Mouse (Mus musculus) limb, embryonic 14.5 days (tissue): ENCODE measurements around the gene Hoxa5. TPM values are rescaled to one million over a fixed set of nuclear protein-coding genes. Genes with fewer than 3 reads are reported as not detected.

Source experiments
- ATAC-seq: fragments of 200-750 bp; cut with Nextera tagmentation; 2 replicates; pipeline ENCODE4 v1.8.0; 2017; ENCODE audit warnings: low read depth, moderate number of reproducible peaks, moderate TSS enrichment; ENCODE audit not compliant: low FRiP score
- DNase-seq: peaks from one replicate; pipeline ENCODE4 v3.0.0-alpha.2; 2015; ENCODE audit warnings: low spot score
- H3K27ac ChIP-seq: fragments of 300-500 bp; sonication (generic); replicated peaks from 2 replicates; pipeline ENCODE4 v1.5.1; 2014; ENCODE audit warnings: low read depth, mild to moderate bottlenecking, low read length, moderate library complexity, mixed read lengths
- H3K27me3 ChIP-seq: fragments of 300-500 bp; sonication (generic); 2 replicates; pipeline ENCODE4 v1.6.1; 2014; ENCODE audit warnings: low read length, mixed read lengths; ENCODE audit not compliant: control insufficient read depth, insufficient read depth
- H3K36me3 ChIP-seq: fragments of 300-500 bp; sonication (generic); 2 replicates; pipeline ENCODE4 v1.6.1; 2014; ENCODE audit warnings: mild to moderate bottlenecking, low read length, moderate library complexity, mixed read lengths; ENCODE audit not compliant: control insufficient read depth, insufficient read depth
- H3K4me1 ChIP-seq: fragments of 300-500 bp; sonication (generic); 2 replicates; pipeline ENCODE4 v1.6.1; 2014; ENCODE audit warnings: antibody characterized with exemption, low read length, mixed read lengths; ENCODE audit not compliant: control insufficient read depth, insufficient read depth
- H3K4me2 ChIP-seq: fragments of 300-500 bp; sonication (generic); replicated peaks from 2 replicates; pipeline ENCODE4 v1.6.1; 2014; ENCODE audit warnings: low read depth, mild to moderate bottlenecking, low read length, moderate library complexity; ENCODE audit not compliant: severe bottlenecking
- H3K4me3 ChIP-seq: fragments of 300-500 bp; sonication (generic); replicated peaks from 2 replicates; pipeline ENCODE4 v1.5.1; 2014; ENCODE audit warnings: low read length
- H3K9ac ChIP-seq: fragments of 300-500 bp; sonication (generic); 2 replicates; pipeline ENCODE4 v1.6.1; 2014; ENCODE audit warnings: mild to moderate bottlenecking, low read depth, low read length, moderate library complexity; ENCODE audit not compliant: severe bottlenecking
- H3K9me3 ChIP-seq: fragments of 300-500 bp; sonication (generic); 2 replicates; pipeline ENCODE4 v1.6.1; 2016; ENCODE audit warnings: low read length; ENCODE audit not compliant: control insufficient read depth
- POLR2A ChIP-seq: fragments of 200-500 bp; IDR thresholded peaks from 2 replicates; pipeline ENCODE4 v1.8.0; 2012; ENCODE audit warnings: inconsistent platforms, mild to moderate bottlenecking, moderate library complexity, borderline replicate concordance; ENCODE audit not compliant: insufficient read depth, insufficient read length; ENCODE audit errors: extremely low read depth
- WGBS: fragments of 180-500 bp; shearing (Covaris S2); extraction: QIAGEN DNeasy Blood & Tissue Kit; methylation state at CpG from one replicate; pipeline ENCODE4 v1.1.7; 2014; 5-methylcytosine and 5-hydroxymethylcytosine counted together
- polyA plus RNA-seq, 2 experiments: library from polyadenylated mRNA; depleted of rRNA in 1 of 2; stranded (reverse) in 1 of 2; unstranded in 1 of 2; fragments of >200 nt; fragmentation: Nextera tagmentation in 1 of 2; extraction: Ambion mirVana in 1 of 2; gene quantifications; 2 replicates each; pipeline versions ENCODE4 v1.2.1 to v1.2.3; 2012 to 2014

Hoxa5 gene
- polyA plus RNA-seq, 2 experiments, result 3.4 to 11.0 TPM

GRCm38 (mm10) chr6:52211170-52211935 lies 7.0 kb upstream of the Hoxa5 start:
- Histone ChIP-seq H3K9ac (peak overlapping the region; percentile 84), H3K4me2 (peak overlapping the region; percentile 75), H3K9me3 (no peaks in the 10 kb centered on the region), H3K27me3 (peaks cover 38% of the 10 kb centered on the region), H3K4me1 (peaks cover 50% of the 10 kb centered on the region), H3K27ac (peak overlapping the region; percentile 91), H3K36me3 (0 out of 2 replicates have a peak, but pooled peaks cover 2% of the 10 kb centered on the region), H3K4me3 (peak overlapping the region; percentile 65)
- ATAC-seq (peak; percentile 45; the same call in 1 of the 2 replicates), DNase-seq (peak; percentile 91)
- TF ChIP-seq POLR2A, result peak; percentile 73; the same call in 1 of the 2 replicates
- under 1% methylated on average over 36 of the region's 37 CpGs for WGBS

DNA sequence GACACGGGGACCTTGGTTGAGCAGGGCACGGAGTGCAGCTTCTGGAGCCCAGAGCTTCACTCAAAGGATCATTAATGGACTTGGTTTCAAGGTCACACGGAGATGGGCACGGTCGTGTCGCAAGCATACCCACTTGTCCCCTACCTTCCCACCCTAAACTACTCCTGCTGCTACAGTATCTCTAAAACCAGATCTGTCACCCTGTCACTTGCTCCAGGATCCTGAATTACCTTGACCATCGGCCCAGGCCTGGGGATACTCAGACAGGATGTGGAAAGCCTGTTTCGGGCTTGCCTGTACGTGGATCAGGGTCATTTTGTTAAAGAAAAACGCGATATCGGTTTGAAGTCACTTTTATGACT lies 5.3 kb upstream of the Hoxa5 start:
- Histone ChIP-seq H3K4me2 (peak overlapping the region; percentile 75), H3K27ac (no peak overlapping the region)
- no peak for DNase-seq

DNA sequence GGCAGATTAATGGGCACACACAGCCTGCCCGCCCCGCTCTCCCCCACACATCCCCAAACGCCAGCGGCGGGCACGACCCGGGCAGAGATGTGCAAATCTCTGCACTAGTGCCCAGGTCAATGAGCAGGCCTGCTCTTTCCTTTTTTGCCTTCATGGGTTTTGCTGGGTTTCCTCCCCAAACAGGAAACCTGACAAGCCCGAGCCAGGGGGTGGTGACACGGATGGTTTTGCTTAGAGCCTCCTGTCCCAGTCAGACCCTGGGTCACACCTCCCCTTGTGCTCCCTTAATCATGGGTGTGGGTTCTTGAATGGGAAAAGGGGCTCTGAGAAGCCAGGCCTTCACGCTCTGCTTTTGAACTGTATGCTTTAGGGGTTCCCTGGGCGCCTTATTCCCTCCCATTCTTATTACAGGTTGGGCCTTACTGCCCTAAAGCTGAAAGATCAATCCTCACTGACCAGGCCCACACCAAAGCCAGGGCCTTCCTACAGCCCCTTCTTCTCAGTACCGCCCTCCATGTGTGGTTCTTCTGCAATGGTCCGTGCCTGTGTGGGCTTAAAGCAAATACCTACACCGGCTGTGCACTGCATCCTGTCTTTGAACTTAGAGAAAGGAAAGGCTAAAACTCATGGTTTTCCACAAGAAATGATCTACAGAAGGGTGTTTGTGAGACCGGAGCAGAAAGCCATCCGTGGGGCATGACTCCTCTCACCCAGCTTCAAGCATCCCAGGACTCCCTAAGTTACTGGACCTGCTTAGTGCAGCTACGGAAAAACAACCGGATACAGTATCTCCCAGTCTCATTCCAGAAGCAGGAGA lies 4.7 kb upstream of the Hoxa5 start:
- H3K27ac ChIP-seq, result no peak overlapping the region
- no peak for DNase-seq
- no peak for ATAC-seq
- H3K4me3 ChIP-seq, result peak overlapping the region; percentile 39
- peak overlapping the region; percentile 75 for H3K4me2 ChIP-seq
- H3K27me3 ChIP-seq, result peaks cover 26% of the 10 kb centered on the region; the same call in 1 of the 2 replicates
- H3K9ac ChIP-seq, result peak overlapping the region; percentile 52
- H3K4me1 ChIP-seq, result peaks cover 58% of the 10 kb centered on the region
- H3K9me3 ChIP-seq, result no peaks in the 10 kb centered on the region
- TF ChIP-seq POLR2A, result no peak
- H3K36me3 ChIP-seq, result peaks cover 21% of the 10 kb centered on the region; the same call in 1 of the 2 replicates
- 13% methylated on average over 18 of the region's 18 CpGs for WGBS

More for the DNA sequence above, 5.3 kb upstream of the Hoxa5 start:
- H3K9ac ChIP-seq, result peak overlapping the region; percentile 52
- TF ChIP-seq POLR2A, result no peak
- peaks cover 18% of the 10 kb centered on the region; the same call in 1 of the 2 replicates for H3K36me3 ChIP-seq
- H3K4me1 ChIP-seq, result peaks cover 52% of the 10 kb centered on the region
- no peak for ATAC-seq
- peaks cover 30% of the 10 kb centered on the region for H3K27me3 ChIP-seq
- 24% methylated on average over 12 of the region's 12 CpGs for WGBS
- no peaks in the 10 kb centered on the region for H3K9me3 ChIP-seq
- peak overlapping the region; percentile 39 for H3K4me3 ChIP-seq

DNA sequence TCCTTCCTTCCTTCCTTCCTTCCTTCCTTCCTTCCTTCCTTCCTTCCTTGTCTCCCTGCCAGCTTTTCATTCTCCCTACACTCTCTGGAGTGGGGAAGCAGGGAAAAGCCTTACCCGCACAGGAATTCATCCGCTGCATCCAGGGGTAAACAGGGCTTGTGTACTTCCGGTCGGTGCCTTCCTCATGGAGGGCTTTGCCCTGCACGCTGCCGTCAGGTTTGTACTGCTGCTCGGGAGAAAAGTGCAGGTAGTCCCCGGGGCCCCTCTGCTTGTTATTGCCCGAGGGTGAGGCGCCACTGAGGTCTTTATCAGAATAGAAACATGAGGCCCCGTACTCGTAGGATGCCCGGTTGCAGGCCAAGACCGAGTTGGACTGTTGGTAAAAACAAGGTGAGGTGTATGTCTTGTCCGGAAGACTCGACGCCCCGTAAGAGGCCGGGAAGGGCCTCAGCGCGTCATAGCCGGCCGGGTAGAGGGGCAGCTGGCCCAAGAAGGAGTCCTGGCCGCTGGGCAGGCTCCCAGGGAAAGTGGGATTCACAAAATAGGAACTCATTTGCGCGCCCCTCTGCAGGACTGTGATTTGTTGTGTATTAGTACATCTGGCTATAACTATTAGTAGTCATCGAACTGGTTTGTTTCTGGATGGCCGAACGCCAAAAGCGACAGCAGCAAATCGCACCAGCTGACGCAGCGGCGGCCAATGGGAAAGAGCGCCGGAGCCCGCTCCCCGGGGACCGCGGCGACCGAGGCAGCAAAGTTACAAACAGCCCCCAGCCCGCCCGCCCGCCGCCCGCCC lies 3.9 kb upstream of the Hoxa5 start, which contains the start of gene Hoxa6:
TSS of gene Hoxa6 (minus strand) at position 651 of the 796 bp plus-strand sequence.
- peak within 1 kb of the TSS; percentile 39 for H3K4me3 ChIP-seq
- no peak within 1 kb of the TSS for H3K27ac ChIP-seq
- ATAC-seq, result no peak
- no peak for TF ChIP-seq POLR2A
- 5% methylated on average over 45 of the region's 47 CpGs for WGBS
- peaks cover 28% of the 10 kb centered on the region for H3K36me3 ChIP-seq
- peak within 1 kb of the TSS; percentile 75 for H3K4me2 ChIP-seq
- DNase-seq, result peak; percentile 51
- peak within 1 kb of the TSS; percentile 52 for H3K9ac ChIP-seq
- H3K27me3 ChIP-seq, result peaks cover 26% of the 10 kb centered on the region; the same call in 1 of the 2 replicates
- peaks cover 62% of the 10 kb centered on the region for H3K4me1 ChIP-seq
- no peaks in the 10 kb centered on the region for H3K9me3 ChIP-seq

GRCm38 (mm10) chr6:52207684-52207976 lies 3.2 kb upstream of the Hoxa5 start:
- Histone ChIP-seq H3K36me3 (peaks cover 35% of the 10 kb centered on the region), H3K9ac (no peak overlapping the region), H3K4me1 (peaks cover 64% of the 10 kb centered on the region), H3K4me2 (peak overlapping the region; percentile 75; the same call in 1 of the 2 replicates), H3K27ac (no peak overlapping the region), H3K4me3 (no peak overlapping the region), H3K9me3 (no peaks in the 10 kb centered on the region), H3K27me3 (peaks cover 31% of the 10 kb centered on the region; the same call in 1 of the 2 replicates)
- DNase-seq, result no peak
- no peak for ATAC-seq
- no peak for TF ChIP-seq POLR2A
